Mouse (Mus musculus) thymus, postnatal 36 days (tissue): ENCODE data around the gene Cdh6.

Experiments used
- DNase-seq, 2 experiments: peaks; one replicate each; pipeline ENCODE4 v3.0.0; 2022; ENCODE audit warnings: mixed read lengths in 2 of 2

Cdh6 gene

DNA sequence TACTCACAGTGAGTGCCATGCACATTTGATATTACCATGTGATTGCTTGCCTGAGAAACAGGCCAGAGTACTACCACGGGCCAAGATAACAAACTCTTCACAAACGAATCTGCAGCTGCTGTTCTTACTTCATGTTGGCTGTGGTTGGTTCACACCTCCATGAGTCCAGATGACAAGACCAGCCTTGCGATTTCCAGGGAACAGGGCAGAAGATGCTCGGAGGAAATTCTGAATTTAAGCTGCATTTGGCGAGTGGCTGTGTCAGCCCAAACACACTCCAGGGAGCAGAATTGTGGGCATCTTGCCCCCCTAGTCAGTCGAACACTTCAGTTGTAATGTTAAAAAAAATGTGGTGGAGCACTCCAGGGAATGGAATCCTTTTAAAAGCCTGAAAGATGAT, 18.1 kb downstream of the Cdh6 start:
- DNase-seq: no peak

DNA sequence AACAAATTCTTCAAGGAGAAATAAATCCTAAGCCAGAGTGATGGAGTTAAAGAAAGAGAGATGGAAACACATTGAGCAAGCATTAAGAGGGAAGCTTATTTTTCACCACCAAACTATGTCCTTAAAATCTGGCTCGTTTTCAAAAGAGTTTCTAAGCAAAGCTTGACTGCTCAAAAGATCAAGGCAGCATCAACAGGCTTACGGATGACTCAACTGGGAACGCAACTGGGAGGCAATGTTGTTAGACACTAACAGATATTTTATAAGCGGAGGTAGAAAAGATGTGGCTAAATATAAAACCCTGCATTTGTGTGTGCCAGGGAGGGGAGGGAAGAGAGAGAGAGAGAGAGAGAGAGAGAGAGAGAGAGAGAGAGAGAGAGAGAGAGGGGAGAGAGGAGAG, 31.5 kb downstream of the Cdh6 start:
- DNase-seq: no peak

DNA sequence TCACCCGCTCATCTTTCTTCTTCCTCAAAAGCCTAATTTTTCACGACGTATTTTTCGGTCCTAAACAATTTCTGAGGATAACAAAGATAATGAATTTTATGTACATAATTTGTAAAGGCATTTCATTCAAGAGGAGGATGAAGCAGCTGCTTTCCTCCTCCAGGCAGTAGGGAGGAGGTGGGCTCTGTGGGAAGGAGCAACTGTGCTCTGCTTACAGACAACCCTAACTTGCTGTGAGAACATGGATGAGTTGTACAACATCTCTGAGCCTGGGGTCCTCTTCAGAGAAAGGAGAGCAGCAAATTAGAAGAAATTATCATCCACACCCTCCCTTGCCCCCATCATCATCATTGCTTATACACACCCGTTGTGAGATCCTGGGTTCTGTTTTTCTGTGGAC, 33.8 kb downstream of the Cdh6 start:
- DNase-seq: no peak

DNA sequence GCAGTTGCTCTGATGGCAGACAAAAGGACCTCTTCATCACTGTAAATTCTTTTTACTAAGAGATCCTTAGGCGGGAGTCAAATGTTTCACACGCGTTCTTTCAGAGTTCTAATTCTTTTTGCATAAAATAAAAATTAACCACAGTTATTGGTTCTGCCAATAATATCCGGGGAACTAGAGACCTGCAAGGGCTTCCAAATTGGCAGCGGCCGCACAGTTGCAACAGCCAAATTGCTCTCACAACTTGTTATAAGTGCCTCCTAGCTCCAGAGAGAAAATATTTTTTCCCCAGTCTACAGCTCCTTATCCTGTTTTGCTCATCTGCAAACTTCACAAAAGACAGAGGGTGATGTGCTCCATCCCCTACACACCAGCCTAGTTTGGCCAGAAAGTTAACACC, 36.3 kb downstream of the Cdh6 start:
- DNase-seq: no peak

DNA sequence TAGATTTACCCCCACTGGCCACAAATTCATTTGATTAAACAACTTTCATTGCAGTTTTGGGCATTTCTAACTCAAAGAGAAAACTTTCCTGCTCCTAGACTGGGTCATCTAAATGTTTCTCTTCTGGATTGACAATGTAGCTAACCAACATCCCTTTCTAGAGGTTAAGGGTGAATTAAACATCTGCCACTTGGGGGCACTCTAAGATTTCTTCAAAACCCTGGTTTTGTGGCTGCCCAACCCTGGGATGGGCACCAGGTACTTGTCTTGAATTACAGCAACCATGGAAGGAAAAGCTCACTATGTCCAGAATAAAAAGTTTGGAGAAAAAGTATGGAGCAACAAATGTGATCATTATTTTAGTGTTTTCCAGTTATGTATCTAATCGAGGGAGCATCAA, 39.4 kb downstream of the Cdh6 start:
- no peak for DNase-seq

DNA sequence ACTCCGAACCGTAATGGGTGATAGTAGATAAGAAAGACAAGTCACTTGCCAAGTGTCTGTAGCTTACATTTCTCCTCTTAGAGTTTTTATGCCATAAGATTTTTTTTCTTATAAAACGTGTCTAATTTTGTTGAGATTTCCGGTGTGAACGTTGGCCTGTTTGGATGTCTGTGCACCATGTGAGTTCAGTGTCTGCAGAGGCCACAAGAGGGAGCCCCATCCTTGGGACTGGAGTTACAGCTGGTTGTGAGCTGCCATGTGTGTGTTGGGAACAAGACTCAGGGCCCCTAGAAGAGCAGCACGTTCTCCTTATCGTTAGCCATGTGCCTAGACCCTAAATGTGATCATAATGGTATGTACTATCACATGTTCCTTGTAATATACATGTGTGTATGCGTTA, 40.1 kb downstream of the Cdh6 start:
- no peak for DNase-seq

DNA sequence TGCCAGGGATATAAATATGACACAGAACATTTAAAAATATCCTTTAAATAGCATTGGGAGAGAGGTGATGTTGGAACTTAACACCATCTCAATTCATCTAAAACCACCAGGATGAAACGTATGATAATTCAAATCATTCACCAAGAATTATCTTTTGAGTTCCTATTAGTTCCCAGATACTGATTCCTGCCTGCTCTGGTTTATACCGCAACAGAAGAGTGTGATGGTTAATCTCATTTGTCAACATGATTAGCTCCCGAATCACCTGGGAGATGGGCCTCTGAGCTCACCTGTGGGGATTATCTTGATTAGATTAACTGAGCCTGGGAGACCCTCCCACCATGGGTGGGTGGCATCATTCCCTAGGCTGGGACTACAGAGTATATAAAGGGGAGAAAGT, 41.0 kb downstream of the Cdh6 start:
- DNase-seq: no peak

DNA sequence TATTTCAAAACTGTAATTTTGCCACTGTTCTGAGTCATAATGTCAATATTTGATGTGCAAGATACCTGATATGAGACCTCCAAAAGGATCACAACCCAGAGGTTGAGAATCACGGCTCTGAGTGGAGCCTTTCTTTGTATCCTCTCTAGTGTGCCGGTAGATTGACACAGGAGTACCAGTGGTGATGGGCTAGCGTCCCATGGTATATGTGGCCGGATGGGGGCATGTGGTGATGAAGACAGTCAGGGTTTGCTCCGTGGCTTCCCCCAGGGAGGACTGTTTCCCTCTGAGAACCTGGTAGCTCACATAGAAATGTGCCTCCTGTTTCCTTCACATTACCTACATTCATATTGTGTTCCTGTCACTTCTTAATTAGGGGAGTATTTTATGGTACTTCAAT, 43.2 kb downstream of the Cdh6 start:
- no peak for DNase-seq

DNA sequence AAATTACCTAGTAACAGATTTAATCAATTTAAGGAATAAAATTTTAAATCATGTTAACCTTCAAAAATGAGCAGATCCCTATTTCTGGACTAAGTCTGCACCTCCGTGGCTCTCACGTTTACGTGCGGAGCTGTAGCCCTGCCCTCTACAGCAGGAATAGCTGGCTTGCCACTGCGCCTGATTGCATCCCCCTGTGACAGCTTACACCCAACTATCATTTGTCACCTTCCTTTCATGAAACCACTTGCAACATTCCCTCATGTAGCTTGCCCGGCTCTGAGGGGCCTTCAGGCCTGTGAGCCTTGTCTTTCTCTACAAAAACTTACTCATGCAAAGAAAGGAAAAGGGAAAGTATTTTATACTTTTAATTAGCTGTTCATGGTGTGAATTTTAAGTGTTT, 73.1 kb downstream of the Cdh6 start:
- no peak for DNase-seq

DNA sequence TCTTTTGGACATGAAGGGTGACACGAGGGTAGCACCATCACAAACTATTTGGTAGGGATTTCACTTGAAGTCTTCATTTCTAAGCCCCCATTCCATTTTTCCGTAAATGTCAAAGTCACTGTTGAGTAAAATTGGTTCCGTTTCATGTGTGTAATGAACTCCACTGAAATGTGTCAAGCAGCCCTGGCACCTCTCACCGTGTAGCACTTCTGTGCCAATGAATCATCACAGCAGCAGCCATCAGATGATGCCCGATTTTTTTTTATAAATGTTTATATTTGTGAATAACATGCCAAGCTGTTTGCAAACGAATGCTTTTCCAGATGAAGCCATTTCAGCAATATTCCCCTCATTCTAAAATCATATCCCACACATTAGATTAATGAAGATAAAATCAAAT, 75.6 kb downstream of the Cdh6 start:
- DNase-seq: no peak

DNA sequence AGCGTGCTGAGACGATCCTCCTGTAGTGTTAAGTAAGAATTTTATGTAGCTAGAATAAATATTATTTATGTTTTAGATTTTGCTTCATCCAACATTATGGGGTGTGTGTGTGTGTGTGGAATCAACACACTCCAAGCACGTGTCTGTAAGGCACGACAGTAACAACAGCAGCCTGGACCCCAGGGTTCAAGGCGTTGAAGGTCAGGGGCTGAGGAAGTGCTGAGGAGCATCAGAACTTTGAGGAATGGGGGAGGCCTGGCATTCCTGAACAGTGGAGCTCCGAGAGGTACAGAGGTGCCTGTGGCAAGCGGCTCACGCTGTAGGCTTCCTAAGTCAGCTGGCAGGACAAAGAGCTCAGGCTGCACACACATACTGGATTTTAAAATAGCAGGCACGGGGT, 78.1 kb downstream of the Cdh6 start:
- no peak for DNase-seq

DNA sequence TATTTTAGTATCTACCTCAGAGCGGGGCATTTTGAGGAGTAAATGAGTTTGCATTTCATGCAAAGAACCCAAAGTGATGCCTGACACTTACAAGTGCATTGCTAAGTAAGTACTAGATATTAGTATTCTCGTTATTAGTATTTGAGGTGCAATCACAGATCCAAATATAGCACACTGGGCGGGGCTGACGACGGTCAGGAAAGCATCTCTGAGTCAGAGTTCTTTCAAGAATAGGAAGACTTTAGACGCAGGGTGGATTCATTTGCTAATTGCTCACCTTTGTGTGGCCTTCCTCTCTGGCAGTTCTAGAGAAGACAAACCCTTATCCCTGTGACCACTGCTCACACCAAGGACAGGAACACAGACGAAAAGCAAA, 78.6 kb downstream of the Cdh6 start:
- DNase-seq: no peak

DNA sequence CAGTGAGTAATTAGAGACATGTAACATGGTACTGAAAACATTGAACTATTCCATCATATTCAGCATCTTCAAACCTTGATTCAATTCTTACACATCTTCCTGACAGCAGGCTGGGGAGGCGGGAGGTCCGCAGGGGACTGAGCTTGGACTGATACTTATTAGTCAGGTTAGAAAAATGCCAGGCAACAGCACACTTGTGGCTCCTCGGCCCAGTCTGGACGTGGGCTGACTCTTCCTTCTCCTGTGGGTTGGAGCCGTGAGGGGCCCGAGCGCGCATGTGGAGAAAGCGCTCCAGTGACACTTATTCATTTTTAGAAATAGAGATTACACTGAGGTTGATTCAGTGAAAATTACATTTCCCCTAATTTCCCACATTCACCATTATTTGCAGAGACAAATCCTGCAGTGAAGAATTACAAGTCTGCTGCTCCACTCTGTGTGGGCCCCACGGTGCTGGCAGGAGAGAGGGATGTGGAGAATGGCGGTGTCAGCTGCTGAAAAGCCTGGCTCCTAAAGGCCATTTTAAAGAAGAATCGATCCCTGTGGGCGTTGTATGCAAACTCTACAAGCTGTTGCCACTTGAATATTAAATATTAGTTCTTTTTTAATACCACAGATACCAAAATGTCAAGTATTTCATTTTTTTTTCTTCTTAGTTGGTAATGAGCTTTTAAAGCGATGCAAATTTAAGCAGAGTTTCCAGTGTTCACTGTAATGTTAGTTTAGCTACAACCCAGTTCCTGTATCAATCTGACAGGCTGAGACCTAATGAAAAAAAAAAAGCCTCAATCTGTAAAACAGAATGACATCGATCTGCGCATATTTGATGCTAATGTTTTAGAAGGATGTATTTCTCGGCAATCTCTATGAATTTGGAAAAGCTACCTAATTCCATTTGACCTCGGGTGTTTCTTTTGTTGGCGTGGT, 79.3 kb downstream of the Cdh6 start:
- DNase-seq: no peak

DNA sequence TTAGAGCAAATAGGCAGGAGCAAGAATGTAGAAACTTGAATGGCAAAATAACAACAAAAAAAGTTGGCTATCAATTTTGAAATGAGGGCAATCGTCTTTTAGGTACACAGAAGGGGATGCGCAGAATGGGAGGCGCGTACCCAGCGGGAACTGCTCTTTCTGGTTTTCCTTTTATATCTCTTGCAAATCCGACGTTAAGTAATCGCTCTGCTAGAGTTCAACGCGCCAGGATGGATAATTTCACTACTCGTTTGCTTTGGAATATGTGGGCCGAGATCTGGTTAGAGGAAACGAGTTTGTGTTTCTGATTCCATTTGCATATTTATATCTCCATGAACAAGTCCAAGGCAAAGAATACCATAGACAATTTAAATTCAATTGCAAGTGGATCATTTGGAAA, 81.4 kb downstream of the Cdh6 start:
- no peak for DNase-seq

DNA sequence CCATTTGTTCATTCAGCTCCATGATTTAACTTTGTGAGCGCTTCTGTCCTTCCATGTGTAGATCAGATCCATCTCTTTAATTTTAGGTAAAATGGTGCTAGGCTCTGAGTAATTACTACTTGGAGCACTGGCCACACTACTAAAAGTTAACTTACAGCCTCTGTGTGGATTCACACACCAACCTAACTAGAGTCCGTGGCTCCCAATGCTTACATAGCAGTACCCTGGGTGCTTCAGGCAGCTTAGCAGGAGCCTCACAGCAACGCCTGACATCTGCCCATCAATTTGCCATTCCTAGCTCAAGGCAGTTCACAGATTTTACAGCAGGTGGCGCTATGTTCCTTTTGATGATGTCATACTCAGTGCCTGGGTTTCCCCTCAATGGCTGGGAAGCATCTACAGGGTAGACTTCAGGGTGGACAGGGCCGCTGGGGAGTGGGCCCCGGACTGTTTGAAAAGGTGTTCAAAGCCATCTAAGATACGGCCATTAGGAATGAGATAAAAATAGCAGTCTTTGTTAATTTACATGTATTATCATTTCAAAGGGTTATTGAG, 84.9 kb downstream of the Cdh6 start:
- DNase-seq: no peak

DNA sequence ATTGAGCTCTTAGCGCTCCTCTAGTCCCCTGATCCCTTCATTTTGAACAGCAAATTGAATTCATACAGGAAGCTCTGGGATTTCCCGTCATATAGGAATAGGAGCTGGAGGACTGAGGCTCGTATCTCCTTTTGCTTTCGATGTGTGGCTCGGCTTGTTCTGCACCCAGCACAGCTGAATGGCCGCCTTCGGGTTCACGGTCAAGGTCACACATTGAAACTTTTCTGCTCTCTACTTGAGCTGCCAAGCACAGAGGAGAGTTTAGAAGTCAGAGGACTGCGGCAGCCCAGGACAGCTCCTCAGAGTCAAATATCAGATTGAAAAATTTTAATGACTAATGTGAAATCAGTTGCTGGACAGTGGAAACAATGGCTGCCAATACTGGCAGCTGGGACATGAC, 88.7 kb downstream of the Cdh6 start:
- DNase-seq: no peak

DNA sequence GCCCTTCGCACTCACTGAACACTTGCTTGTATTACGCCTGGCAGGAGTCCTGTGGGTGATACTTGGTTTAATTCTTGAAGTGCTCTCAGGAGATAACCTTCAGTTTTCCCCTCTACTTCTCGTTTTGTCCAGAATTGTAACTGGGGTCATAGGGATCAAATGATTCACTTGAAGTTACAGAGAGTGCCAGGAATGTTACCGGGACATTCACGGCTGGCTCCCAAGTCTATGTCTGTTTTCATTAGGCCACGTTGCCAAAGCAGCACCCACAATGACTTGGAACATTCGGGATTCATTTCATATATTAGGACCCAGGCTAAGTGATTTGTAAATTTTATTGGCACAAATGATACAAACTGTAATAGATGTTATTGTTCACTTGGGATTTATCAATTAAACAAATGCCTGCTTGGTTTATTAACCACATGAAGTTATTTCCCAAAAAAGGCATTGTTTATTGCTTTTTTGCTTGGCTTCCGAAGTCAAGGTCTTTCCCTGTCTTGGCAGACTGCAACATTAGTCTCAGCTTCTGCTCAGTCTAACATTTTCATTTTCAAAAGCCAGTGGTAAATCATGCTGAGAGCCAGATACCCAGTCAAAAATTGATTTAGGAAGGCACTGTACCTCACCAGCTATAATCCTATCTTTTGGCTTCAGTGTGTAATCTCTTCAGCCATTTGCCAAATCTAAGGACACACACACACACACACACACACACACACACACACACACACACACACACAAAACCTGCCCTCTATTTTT, 96.4 kb downstream of the Cdh6 start:
- DNase-seq: no peak

DNA sequence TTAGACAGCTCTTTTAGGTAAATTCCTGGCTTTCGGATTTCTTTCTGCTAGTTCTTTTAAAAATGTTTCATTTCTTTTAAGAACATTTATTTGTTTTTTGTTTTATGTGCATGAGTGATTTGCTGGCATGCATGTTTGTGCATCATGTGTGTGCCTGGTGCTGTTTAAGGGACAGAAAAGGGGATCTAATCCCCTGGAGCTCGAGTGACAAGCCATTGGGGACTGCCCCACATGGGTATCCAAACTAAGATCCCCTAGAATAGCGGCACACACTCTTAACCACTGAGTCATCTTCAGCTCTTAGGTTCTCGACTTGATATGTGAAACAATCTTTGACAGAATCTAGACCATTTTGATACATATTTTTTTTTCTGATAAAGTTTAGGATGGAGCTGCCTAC, 99.4 kb downstream of the Cdh6 start:
- no peak for DNase-seq

DNA sequence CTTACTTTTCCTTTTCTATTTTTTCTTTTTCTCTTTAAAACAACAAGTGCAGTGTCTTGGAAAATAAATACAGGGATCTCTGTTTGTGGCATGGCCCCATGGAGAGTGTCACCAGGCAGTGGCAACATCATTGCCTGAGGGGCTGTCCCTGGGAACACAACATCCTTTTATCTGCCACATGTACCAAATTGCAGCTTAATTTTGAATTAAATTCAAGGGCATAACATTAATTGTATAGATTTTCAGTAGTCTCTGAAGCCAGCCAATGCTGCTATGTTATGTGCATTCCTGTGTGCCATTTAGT, 105.3 kb downstream of the Cdh6 start:
- DNase-seq: no peak

DNA sequence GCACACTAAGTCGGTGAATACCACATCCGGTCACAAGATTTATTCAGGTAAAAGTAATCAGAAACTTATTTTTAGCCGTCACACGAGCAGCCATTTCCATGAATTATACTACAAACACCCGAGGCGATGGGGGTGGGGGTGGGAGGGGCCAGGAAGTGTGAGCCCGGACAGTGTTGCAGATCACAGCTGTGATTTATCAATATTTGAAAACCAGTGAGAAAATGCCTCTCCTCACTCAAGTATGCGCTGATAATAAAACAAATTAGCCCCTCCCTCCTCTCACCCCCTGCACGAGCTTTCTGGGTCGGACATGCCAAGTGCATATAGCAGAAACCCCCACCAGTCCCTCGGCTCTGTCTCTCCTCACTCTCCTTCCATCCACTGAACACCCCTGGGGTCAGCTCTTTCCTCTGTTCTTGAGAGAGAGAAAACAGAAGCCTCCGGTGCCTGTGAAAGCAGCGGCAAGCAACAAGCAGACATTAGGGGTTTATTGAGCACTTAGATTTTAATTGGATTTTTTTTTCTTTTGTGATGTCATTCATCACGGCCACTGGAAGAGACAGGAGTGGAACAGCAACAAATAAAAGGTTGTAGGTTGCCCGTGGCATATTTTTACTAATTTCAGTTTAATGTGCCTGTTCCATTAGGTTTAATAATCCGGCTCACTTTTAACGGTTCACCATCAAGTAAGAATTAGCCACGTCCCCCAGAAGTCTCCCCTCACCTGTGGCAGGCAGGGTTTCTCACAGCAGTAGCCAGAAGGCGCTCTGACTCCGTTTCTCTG, 105.9 kb downstream of the Cdh6 start:
- no peak for DNase-seq

DNA sequence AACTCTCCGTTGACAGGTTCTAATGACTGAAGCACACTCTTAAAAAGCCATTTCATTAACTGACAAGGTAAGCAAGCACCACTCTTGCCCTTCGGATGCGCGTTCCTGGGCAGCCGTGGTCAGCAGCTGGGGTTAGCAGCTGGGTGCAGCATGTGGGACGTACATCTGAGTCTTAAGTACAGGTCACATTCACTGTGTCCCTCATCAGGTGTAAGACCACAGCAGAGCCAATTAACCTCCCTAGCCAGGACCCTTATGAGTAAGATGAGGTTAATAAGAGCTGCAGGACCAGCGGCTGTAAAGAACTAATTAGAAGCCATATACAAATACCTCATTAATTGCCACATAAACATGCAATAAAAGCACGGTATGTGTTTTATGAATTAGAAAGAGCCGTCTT, 106.7 kb downstream of the Cdh6 start:
- no peak for DNase-seq

DNA sequence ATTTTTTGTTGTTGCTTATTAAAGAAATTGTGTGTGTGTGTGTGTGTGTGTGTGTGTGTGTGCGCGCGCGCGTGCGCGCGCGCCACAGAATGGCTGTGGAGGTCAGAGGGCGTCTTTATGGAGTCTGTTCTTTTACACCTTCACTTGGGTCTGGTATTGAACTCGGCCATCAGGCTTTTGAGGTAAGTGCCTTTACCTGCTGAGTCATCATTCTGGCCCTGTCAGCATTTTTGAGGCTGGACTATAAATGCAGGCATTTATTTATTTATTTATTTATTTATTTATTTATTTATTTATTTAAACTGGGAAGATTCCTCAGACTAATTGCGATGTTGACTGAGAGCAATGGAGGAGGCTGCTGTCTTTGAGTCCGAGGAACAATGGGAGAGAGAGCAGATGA, 109.8 kb downstream of the Cdh6 start:
- no peak for DNase-seq

DNA sequence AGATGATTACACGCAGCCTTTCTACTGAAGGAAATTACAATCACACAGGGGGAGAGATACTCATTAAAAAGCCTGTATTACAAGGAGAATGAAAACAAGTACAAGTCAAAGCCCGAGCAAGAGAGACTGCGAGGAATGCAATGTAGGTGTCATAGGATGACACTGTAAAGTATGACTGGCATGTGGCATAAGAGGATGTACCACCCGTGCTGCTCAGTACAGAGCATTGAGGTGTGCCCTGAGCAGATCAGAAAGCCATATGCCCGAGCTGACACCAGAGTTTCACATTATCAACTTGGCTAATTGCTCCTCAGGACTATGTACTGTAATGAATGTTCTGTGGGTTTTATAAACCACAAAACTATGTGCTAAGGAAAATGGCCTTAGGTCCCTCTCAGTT, 115.7 kb downstream of the Cdh6 start:
- no peak for DNase-seq

DNA sequence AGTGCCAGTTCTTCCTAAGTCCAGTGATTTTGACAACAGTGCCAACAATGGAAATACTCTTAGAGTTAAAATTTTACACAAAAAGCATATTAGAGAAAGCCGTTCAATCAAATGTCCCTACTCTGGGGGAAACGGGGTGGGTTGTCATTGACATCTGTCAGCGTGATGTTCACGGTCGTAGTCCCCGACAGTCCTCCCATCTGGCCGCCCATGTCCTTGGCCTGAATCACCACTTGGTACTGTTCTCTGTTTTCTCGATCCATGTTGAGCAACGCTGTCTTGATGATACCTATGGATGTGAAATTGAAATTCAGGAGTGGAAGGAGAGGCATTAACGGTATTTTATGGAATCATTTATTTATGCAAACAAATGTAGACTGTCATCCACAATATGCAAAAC, 116.2 kb downstream of the Cdh6 start:
- no peak for DNase-seq
